Mouse (Mus musculus) C2C12 (cell line): ENCODE measurements at regions not wholly inside any gene's neighbourhood (a gene's known extent, or its start where the extent isn't known, plus 50 kb on each side); places are given as distances from the start of the nearest gene placed in this dataset.

Experiments used
- H3K27me3 ChIP-seq: one replicate; pipeline ENCODE4 v1.6.1; 2011; ENCODE audit not compliant: control insufficient read depth, insufficient read depth, insufficient read length
- H3K36me3 ChIP-seq: one replicate; pipeline ENCODE4 v1.6.1; 2011; ENCODE audit not compliant: control insufficient read depth, insufficient read depth
- H3K4me3 ChIP-seq: one replicate; pipeline ENCODE4 v1.5.1; 2011; ENCODE audit warnings: mild to moderate bottlenecking, control low read depth; ENCODE audit not compliant: poor library complexity, insufficient read depth, severe bottlenecking
- H3K79me2 ChIP-seq: one replicate; pipeline ENCODE4 v1.6.1; 2011; ENCODE audit not compliant: control insufficient read depth, insufficient read depth
- H3K79me3 ChIP-seq: one replicate; pipeline ENCODE4 v1.6.1; 2011; ENCODE audit warnings: low read depth, control low read depth
- H3ac ChIP-seq: one replicate; pipeline ENCODE3; 2011; ENCODE audit warnings: low read depth; ENCODE audit not compliant: control insufficient read depth, insufficient read length
- CEBPB ChIP-seq: IDR thresholded peaks from one replicate; pipeline ENCODE4 v1.6.1; 2011; ENCODE audit warnings: low read depth, mild to moderate bottlenecking, control low read depth, moderate library complexity
- CTCF ChIP-seq: IDR thresholded peaks from one replicate; pipeline ENCODE4 v1.5.1; 2011; ENCODE audit not compliant: control insufficient read depth, insufficient read depth, insufficient read length
- FOSL1 ChIP-seq: IDR thresholded peaks from one replicate; pipeline ENCODE4 v1.8.0; 2011; ENCODE audit warnings: mild to moderate bottlenecking, low read length; ENCODE audit not compliant: poor library complexity, insufficient read depth, severe bottlenecking
- MAX ChIP-seq: IDR thresholded peaks from one replicate; pipeline ENCODE4 v1.6.1; 2011; ENCODE audit warnings: mild to moderate bottlenecking, control low read depth
- MYOD1 ChIP-seq: IDR thresholded peaks from one replicate; pipeline ENCODE4 v1.6.1; 2011; ENCODE audit warnings: low read depth; ENCODE audit not compliant: control insufficient read depth, insufficient read length
- MYOG ChIP-seq: IDR thresholded peaks from one replicate; pipeline ENCODE4 v1.6.1; 2011; ENCODE audit not compliant: control insufficient read depth, insufficient read length; ENCODE audit errors: extremely low read depth
- USF1 ChIP-seq: IDR thresholded peaks from one replicate; pipeline ENCODE4 v1.6.1; 2011; ENCODE audit warnings: low read depth, mild to moderate bottlenecking, control low read depth, moderate library complexity

DNA sequence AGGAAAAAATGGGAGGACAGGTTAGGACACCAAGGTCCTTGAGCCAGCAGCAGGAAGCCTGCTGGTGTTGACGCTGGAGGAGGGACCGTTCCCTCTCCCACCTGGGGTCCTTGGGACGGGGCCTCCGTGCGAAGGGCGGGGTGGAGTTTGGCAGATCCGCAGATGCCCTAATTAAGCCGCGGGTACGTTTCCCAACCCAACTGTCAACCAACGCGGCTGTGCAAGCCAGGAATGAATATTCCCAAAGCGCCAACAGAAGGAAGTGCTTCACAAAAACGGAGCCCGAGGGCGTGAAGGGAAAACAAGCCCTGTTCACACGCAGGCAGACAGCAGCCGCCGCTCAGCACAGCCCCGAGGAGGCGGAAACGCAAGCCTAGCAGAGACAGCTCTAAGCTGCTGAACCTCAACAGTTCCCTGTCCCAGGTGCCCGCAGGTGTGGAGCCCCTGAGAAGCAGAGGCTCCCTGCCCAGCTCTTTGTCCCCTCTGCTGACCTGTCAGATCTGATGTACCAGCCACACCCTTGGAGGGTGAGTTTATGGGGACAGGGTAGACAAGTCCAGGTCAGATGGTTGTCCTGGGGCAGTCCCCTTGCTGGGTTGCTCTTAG, 136.1 kb upstream of the Gli2 start:
- H3K4me3 ChIP-seq, result no peak overlapping the region
- H3K79me2 ChIP-seq, result no peaks in the 10 kb centered on the region
- H3K79me3 ChIP-seq, result no peaks in the 10 kb centered on the region
- H3K27me3 ChIP-seq, result no peaks in the 10 kb centered on the region
- no peaks in the 10 kb centered on the region for H3K36me3 ChIP-seq
- H3ac ChIP-seq, result no peak overlapping the region
- TF ChIP-seq FOSL1 (no peak), MYOD1 (no peak), USF1 (no peak), CEBPB (no peak), MAX (no peak), CTCF (no peak), MYOG (no peak)

DNA sequence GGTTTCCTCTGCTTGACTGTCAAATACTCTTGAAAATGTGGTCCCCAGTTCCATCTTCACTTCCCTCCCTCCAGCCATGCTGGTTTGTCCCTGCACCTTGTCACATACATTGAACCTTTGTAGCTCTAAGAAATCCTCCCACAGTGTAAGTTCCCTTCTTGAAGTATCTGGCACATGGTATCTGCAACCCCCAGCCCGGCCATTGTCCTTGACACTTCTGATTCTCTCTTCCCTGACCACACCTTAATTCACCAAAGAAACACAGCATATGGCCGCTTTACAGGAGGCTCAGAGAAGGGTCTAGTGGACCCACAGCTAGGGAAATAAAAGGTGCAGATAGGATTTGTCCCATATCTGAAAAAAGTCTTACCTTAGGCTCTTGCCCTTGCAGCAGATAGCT, 133.9 kb upstream of the Gli2 start:
- no peaks in the 10 kb centered on the region for H3K79me3 ChIP-seq

DNA sequence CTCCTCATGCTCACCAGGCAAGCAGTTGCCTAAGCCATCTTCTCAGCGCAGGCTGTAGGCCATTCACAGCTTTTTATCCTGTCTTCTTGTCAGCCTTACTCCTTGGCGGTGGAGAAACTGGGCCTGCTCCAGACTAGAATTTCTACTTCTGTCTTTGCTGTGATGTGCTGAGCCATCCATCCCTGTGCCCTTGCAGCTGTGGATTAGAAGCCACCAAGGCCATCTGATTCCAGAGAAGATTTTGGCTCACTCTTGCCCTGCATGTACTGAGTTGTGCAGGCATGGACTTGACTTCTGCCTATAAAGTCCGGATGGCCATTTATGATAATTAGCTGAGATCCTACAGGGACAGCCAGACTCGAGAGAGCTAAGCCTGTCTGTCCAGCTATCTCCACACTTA, 133.4 kb upstream of the Gli2 start:
- Histone ChIP-seq H3K4me3 (no peak overlapping the region), H3K27me3 (no peaks in the 10 kb centered on the region), H3K79me2 (no peaks in the 10 kb centered on the region), H3K79me3 (no peaks in the 10 kb centered on the region), H3K36me3 (no peaks in the 10 kb centered on the region), H3ac (no peak overlapping the region)
- no peak for TF ChIP-seq CEBPB
- TF ChIP-seq MYOD1, result no peak
- no peak for TF ChIP-seq MAX
- TF ChIP-seq USF1, result no peak
- no peak for TF ChIP-seq FOSL1
- TF ChIP-seq CTCF, result no peak
- no peak for TF ChIP-seq MYOG

More for the DNA sequence above, 133.9 kb upstream of the Gli2 start:
- TF ChIP-seq USF1 (no peak), MYOD1 (no peak), CEBPB (no peak), MAX (no peak), MYOG (no peak), FOSL1 (no peak), CTCF (no peak)
- Histone ChIP-seq H3K4me3 (no peak overlapping the region), H3K27me3 (no peaks in the 10 kb centered on the region), H3K36me3 (no peaks in the 10 kb centered on the region), H3ac (no peak overlapping the region), H3K79me2 (no peaks in the 10 kb centered on the region)

DNA sequence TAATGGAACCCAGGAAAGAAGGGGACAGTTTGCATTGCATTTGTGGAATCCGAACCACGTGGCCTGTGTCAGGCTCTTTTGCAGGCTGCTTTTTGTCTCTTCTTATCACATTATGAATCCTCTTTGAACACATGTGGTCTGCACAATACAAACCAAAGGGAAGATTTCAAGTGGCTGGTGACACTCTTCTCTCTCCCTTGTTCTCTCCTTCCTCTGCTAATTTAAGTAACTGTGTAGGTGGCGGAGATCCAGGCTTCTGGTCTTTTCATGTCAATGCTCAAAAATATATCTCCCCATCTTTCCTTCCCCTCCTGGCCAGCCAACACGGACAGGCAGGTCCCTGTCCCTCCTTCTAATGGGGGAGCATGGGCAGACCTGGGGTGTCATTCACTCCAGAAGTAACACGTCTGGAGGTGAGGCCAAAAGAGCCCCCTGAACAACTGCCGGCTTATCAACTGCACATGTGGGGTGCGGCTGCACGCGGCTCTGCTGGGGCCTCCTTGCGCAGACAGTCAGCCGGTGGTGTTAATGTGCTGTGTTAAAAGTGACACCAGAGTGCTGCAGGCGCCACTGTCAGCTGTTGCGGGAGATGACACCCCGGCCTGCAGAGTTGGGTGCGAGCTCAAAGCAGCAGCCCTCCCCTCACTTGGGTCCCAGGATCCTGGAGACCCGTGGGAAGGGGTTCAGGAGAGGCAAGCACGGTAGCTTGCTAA, 130.3 kb upstream of the Gli2 start:
- H3K36me3 ChIP-seq, result no peaks in the 10 kb centered on the region
- no peaks in the 10 kb centered on the region for H3K79me2 ChIP-seq
- TF ChIP-seq USF1 (no peak), MAX (no peak), CTCF (no peak), CEBPB (no peak), FOSL1 (no peak), MYOG (no peak), MYOD1 (no peak)
- no peak overlapping the region for H3ac ChIP-seq
- H3K27me3 ChIP-seq, result no peaks in the 10 kb centered on the region
- H3K4me3 ChIP-seq, result no peak overlapping the region
- H3K79me3 ChIP-seq, result no peaks in the 10 kb centered on the region

DNA sequence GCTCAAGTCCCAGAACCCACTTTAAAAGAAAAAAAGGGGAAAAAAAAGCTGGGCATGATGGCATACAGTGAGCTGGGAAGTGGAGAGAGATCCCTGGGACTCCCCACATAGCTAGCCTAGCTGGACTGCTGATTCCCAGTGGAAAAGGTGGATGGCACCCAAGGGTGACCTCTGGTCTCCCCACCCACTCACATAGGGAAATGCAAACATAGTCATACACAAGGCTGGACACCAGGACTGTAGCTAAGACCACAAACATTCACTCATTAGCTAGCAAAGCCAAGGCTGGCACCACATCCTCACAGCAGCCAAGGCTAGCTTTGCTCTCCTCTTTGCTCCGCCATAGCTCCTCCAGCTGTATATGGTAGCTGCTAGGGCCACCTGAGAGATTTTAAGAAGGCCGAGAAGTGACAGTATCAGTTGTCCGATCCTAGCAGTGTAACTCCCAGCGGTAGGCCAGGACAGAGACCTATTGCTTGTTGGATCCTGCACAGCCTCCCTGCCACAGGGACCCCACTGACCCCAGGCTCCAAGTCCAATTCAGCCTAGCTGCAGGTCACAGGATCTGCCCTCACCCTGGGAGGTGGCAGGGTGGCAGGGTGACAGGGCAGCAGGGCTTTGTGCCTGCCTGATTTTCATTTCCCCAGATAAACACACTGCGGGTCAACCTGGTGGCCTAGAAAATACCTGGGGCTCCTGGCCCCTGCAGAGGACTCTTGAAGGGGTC, 119.8 kb upstream of the Gli2 start:
- no peaks in the 10 kb centered on the region for H3K79me3 ChIP-seq
- H3K4me3 ChIP-seq, result no peak overlapping the region
- no peaks in the 10 kb centered on the region for H3K36me3 ChIP-seq
- no peaks in the 10 kb centered on the region for H3K27me3 ChIP-seq
- no peak for TF ChIP-seq MYOG
- no peak for TF ChIP-seq MAX
- TF ChIP-seq USF1, result no peak
- no peak for TF ChIP-seq FOSL1
- TF ChIP-seq CTCF, result no peak
- TF ChIP-seq CEBPB, result no peak
- no peak for TF ChIP-seq MYOD1
- H3K79me2 ChIP-seq, result no peaks in the 10 kb centered on the region
- no peak overlapping the region for H3ac ChIP-seq
